Mouse (Mus musculus) gastrocnemius, postnatal 10 days (tissue): ENCODE measurements around the gene Kcnc3. TPM values are rescaled to one million over a fixed set of nuclear protein-coding genes. Genes with fewer than 3 reads are reported as not detected.

Experiments
- DNase-seq: peaks from one replicate; pipeline ENCODE4 v3.0.0; 2021; ENCODE audit warnings: mixed read lengths
- total RNA-seq, 2 experiments: library from RNA; stranded (reverse); gene quantifications; 2 replicates each; pipeline ENCODE4 v1.2.3; 2021

Kcnc3 gene
- total RNA-seq, 2 experiments from 2014 or later, result 1.4 to 1.6 TPM

DNA sequence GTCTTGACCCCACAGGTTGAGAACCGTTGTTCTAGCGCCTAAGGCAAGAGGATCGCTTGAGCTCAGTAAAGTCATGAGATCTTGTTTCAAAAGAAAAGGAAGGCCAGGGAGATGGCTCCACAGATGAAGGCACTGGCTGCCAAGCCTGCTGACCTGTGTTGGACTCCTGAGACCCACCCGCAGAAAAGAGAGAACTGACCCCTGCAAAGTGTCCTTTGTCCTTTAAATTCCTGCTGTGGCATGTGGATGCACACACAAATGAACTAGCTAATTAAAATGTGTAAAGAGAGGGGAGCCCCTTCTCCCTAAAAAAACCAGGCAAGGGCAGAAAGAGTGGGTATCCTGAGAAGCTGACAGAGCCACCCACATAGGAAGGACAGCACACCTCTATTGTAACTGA is 18.7 kb upstream of the Kcnc3 start:
- DNase-seq, result no peak

DNA sequence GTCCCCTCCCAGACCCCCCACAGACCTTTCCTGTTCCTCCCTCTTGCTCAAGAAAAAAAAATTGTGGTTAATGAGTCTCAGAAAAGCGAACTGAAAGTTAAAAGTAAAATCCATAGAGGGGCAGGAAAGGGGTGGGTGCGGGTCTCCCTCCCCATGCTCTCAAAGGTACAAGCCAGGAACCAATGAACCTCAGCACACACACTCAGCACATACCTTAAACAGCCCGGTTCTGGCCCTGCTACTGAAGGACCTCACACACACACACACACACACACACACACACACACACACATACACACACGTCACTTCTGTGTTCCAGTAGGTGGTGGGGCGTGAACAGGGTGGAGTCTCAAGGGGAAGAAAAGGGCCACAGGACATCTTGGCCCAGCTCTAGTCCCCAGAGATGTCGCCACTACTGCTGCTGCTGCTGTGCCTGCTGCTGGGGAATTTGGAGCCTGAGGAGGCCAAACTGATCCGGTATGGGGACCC is 18.2 kb upstream of the Kcnc3 start, which contains the start of gene Napsa:
Napsa (plus strand) TSS at position 168 of the 489 bp plus-strand sequence.
- no peak for DNase-seq

DNA sequence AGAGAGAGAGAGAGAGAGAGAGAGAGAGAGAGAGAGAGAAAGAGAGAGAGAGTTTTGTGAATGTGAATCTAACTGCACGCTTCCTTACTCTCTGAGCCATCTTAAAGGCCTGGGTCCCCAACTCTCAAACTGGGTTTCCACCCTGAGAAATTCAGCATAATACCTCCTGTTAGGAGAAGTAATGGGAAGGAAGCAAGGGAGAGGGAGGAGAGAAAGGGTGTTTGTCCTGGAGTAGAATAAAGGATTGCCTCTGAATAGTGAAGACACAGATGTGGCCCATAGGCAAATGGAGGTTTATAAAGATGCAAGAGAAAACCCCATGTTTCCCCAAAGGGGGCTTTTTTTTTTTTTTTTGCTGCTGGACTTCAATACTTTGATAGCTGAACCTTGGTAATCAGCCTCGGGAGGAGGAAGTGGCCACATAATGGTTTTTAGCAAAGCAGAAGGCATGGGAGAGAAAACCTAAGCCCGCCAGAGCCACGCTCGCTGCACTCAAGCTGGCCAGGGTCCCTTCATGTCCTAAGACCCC is 17.4 kb upstream of the Kcnc3 start:
- DNase-seq, result no peak

DNA sequence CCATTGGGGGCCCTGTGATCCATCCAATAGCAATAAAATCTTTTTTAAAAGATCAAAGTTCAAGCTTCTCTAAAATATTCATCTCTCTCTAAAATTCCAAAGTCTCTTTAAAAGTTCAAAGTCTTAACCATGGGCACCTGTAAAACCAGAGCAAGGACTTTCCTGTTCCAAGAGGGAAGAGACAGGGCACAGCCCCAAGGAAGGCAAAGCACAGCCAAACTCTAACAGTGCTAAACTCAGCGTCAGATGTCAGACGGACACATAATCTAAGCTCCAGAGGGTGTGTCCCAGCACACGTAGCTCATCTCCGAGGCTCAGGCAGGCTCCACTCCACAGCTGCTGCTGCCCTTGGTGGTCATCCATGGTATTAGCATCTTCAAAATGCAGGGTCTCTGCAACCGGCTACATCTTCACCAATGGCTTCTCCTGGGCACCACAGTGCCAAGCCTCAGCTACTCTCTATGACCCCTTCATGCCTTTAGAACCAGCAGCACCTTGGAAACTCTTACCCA is 14.1 kb upstream of the Kcnc3 start:
- DNase-seq, result no peak

DNA sequence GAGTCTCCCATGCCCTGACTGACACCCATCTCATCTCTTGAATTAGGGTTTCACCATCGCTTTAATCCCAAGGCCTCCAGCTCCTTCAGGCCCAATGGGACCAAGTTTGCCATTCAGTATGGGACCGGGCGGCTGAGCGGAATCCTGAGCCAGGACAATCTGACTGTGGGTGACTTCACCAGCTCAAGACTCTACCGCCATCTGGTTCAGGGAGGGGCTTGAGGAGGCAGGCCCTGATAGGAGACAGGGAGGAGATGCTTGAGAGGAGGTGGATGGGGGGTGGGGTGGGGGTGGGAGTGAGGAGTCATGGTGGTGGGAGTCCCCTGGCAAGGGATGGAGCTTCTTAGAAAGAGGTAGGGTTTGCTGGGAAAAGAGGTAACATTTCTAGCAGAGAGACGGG is 8.8 kb upstream of the Kcnc3 start:
- no peak for DNase-seq

DNA sequence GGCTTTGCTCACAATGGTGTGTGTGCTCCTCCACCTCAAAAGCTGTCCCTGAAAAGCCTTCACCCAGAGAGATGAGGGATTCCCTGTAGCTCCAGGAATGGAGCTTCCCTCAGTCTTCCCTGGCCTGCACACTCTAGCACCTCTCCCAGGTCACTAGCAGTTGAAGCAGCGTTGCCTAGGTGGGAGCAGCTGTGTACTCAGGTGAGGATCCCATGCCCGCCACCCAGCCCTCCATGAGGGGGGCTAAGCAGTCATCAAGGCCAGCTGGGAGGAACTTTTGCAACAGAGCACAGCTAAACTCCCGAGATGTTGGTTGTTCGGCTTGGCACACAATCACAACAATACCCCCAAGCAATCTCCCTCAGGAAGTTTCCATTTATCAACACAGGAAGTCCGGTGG is 7.8 kb upstream of the Kcnc3 start:
- DNase-seq, result no peak

DNA sequence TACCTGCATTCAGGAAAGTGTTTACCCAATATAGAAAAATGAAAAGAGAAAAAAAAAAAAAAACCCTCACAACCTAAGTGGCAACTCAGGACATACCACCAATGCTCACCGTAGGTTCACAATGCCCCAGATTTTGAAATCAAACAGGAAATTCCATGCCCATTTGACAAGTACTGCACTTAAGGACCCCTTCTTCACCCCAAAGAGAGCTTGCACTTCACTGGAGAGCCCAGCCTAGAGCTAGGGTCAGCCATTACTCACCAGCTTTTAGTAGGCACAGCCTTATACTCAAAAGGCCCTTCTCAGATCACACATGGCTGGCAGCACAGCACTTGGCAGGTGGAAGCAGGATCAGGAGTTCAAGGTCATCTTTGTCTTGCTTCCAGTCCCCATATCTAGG is 7.3 kb upstream of the Kcnc3 start:
- no peak for DNase-seq

DNA sequence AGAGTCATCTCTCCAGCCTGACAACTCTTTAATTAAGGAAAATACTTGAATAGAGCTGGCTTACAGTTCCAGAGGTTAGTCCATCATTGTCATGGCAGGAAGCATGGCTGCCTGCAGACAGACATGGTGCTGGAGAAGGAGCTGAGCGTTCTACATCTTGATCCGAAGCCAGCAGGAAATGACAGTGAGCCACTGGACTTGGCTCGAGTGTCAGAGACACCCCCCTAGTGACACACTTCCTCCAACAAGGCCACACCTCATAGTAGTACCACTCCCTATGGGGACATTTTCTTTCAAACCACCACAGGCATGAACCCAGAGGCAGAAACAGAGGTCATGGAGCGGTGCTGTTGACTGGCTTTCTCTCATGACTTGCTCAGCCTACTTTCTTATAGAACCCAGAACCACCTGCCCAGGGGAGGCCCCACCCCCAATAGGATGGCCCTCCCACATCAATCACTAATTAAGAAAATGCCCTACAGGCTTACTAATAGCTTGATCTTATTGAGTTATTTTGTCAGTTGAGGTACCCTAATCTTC is 6.1 kb upstream of the Kcnc3 start:
- DNase-seq, result no peak

DNA sequence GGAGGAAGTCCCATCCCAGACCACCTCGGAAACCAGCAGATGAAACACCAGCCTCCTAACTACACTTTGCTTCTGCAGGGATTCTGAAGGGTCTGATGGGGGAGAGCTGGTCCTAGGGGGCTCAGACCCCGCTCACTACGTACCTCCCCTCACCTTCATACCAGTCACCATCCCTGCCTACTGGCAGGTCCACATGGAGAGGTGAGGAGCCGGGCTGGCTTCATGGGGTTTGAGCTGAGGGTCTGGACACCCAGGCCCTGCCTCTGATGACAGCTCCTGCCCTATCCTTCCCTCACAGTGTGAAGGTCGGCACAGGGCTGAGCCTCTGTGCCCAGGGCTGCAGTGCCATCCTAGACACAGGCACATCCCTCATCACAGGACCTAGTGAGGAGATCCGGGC is 5.5 kb upstream of the Kcnc3 start:
- no peak for DNase-seq

DNA sequence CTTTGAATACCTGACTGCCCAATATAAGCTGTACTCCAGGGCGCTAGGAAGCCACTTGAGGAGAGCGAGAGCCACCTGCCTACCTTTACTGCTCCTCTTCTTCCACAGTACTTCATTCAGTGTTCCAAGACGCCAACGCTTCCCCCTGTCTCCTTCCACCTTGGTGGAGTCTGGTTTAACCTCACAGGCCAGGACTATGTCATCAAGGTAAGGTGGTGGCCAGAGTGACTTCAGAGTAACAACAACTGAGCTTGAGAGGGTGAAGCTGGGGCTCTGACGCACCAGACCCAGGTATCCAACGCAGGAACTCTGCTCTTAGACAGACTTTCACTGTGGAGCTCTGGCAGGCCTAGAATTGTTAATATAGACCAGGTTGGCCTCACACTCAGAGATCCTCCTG is 4.9 kb upstream of the Kcnc3 start:
- DNase-seq, result no peak

DNA sequence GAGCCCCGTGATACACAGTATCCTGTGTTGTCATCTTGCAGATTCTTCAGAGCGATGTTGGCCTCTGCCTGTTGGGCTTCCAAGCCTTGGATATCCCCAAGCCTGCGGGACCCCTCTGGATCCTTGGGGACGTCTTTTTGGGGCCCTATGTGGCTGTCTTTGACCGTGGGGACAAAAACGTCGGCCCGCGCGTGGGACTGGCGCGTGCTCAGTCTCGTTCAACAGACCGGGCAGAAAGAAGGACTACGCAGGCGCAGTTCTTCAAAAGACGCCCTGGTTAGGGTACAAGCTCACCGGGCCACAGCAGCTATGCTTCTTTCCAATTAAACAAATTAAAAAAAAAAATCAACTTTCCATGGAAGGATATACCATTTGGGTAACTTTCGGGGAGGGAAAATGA is 3.9 kb upstream of the Kcnc3 start:
- DNase-seq, result no peak

DNA sequence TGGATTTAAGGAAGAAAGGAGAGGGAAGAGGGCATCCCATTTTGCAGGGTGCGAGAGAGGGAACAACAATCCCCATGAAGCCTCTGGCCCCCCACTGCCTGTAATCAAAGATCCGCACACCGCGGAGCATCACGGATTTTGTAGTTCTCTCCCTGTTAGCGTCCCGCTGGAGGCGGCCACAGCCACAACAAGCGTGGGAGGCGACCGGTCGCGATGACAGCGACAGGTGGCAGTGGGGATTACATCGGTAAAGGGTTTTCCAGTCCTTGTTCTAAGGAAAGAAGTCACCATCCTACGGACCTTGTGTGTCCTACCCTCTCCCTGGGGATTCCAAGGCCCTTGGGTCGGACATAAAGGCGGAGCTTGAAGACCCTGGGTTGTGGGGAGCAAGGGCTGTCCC is 3.5 kb upstream of the Kcnc3 start:
- DNase-seq, result no peak

DNA sequence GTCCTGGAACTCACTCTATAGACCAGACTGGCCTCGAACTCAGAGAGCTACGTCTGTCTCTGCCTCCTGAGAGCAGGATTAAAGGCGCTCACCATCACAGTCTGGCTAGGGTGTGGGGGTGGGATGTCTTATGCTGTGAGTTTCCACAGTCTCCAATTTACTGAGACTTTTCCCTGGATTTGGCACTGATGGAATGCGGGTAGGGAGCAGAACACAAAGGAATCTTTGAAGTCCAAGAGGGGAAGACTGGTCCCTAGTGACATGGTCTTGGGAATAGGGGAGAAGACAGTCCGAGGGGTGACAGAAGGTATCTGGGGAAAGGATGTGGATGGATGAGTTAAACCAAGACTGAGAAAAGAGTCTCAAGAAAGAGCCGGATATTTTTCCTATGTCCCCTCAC is 2.8 kb upstream of the Kcnc3 start:
- no peak for DNase-seq

DNA sequence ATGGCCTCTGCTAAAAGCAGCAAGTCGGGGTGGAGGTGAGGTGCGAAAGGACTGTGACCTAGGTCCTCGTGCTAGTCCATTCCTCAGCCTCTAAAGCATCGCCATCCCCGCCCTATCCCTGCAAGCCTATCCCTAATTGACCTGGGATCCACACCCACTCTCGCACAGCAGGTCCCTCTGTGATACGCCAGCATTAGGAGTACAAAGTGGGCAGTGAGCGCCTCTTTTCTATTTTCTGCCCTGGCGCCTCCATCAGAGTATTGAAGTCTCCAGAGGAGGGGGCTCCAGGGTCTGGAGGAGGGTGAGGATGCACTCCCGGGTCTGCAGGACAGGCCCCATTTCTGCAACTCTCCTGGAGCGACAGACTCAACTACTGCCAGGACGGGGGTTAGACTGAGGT is 2.1 kb upstream of the Kcnc3 start:
- DNase-seq, result no peak

DNA sequence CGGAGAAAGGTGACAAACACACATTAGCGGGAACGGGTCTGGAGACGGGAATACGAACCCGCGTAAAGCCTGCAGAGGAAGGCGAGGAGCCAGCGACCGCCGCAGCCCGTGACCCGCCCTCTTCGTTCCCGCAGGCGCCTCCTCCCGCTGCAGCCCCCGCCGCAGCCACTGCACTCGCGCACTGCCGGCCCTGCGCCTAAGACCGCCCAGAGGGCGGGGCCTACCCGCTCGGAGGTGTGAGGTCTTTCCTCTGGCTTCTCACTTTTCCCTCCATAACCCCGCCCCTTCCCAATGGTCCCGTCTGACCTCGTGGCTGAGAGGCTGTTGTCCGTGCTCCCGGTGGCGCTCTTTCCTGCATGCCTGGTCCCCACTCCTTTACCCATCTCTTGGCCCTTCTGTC is 1.3 kb upstream of the Kcnc3 start:
- DNase-seq, result no peak

DNA sequence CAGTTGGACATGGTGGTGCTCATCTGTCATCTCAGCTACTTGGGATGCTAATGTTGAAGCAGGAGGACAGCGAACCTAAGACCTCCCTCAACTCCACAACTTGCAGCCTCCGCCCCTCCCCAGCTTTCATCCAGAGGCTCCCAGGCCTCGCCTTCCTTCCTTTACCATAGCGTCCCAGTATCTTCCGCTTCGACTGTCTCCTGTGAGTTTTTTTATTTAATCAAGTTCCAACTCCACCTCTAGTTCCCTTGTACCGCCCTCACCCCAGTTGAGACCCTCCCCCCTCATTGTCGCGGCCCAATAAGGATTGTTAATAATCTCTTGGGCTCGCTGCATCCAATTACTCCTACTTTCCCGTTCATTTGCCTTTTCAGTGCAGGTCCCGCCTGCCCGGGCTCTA is 518 bp upstream of the Kcnc3 start:
- no peak for DNase-seq

DNA sequence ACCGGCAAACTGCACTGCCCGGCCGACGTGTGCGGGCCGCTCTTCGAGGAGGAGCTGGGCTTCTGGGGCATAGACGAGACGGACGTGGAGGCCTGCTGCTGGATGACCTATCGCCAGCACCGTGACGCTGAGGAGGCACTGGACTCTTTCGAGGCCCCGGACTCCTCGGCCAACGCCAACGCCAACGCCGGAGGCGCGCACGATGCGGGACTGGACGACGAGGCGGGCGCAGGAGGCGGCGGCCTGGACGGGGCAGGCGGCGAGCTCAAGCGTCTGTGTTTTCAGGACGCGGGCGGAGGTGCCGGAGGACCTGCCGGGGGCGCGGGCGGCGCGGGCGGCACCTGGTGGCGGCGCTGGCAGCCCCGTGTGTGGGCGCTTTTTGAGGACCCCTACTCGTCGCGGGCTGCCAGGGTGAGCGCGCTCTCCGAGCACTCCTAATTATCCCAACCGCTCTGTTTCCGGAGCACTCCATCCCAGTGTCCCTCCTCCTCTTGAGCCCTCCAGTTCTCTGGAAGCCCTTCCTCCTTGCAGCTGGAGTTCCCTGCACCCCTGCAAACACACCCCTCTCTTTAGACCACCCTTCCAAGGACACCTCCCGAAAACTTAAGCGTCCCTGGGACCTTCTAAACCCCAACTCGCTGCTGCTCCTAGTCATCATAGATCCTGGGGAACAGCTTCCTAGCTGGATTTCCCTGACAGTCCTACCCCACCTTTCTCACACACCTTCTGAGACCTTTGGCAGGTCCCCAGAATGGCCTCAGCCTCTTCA is 1.1 kb downstream of the Kcnc3 start:
- no peak for DNase-seq

DNA sequence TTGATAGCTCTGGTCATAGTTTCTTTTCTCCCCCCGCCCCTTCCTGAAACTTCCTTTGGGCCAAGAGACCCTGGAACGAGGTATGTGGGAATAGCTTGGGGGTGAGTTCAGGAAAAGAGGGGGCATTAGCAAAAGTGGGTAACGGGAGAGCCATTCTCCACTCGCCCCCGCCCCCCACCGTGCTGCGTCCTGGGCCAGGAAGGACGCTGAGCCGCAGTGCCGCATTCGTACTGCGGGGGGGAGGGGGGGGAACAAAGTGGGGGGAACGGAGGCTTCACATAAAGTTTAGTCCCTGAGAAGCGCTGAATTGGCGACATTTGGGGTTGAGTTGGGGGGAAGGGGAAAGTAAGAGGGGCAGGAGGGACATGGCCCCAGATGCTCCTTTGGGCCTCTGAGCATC is 2.6 kb downstream of the Kcnc3 start:
- no peak for DNase-seq

DNA sequence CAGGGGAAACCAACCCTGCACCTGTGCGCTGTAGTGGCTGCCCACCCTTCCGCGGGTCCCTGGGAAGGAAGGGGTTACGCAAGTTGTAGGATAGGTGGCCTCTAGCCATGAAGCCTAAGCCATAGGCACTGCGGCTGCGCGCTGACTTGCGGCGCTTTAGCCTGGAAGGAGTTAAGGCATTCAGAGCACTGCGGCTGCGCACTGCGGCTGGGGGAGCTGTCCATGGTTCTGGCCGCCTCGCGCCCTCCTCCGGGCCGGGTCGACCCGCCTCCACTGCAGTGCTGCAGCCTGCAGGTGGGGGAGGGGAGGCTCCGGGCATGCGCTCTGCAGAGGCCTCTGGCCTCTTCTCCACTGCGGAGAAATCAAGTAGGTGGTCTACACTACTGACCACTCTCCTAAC is 3.3 kb downstream of the Kcnc3 start:
- DNase-seq, result peak; percentile 88

DNA sequence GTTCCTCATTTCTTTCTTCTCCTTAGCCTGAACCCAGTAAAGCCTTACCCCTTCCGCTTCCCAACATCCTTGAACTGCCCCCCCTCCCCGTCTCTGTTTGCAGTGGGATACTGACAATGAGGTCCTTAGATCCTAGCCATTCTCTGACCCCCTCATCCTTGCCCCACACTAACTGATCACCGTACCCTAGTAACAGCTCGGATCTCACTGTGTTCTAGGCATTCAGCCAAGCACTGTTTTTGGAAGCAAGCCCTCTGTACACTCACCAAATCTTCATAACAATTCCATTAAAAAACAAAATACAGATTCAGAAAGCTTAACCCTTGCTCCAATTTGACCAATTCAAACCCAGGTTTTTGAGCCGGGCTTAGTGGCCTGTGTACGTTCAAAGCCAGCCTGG is 3.8 kb downstream of the Kcnc3 start:
- DNase-seq, result no peak

DNA sequence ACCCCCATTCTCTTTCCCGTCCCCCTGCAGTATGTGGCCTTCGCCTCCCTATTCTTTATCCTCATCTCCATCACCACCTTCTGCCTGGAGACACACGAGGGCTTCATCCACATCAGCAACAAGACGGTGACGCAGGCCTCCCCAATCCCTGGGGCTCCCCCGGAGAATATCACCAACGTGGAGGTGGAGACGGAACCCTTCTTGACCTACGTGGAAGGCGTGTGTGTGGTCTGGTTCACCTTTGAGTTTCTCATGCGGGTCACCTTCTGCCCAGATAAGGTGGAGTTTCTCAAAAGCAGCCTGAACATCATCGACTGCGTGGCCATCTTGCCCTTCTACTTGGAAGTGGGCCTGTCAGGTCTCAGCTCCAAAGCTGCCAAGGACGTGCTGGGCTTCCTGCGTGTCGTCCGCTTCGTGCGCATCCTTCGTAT is 4.7 kb downstream of the Kcnc3 start:
- DNase-seq, result no peak

DNA sequence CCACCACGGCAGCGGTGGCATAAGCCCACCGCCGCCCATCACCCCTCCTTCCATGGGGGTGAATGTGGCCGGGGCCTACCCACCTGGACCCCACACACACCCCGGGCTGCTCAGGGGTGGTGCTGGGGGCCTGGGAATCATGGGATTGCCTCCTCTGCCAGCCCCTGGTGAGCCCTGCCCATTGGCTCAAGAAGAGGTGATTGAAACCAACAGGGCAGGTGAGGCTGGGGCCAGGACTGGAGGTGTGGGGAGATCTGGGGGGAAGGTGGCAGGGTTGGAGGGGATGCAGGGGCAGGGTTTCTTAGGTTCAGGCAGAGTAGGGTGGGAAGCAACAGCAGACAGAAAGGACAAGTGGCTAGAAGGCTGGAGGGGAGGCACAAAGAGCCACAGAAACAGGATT is 5.6 kb downstream of the Kcnc3 start:
- no peak for DNase-seq

DNA sequence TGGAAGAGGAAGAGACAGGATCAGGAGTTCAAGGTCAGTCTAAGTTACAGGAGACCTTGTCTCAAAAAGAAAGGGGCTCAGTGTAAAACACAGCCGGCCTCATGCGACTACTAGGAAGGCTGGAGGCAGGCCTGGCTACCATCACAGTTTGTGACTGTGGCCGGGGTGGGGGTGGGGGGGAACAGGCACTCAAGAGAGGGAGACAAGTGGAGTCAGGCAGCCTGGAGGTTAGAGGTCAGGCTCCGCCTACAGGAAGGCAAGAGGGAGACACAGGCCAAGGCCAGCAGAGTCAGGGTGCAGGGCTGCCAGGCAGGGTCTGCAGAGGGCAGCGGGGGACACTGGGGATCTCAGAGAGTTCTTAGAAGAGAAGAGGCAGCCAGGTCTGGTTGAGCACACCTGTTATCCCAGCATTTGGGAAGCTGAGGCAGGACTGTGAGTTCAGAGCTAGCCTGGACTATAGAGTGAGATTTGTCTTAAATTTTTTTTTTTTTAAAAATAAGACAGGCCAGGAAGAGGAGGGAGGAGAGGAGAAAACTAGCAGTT is 6.6 kb downstream of the Kcnc3 start:
- no peak for DNase-seq

DNA sequence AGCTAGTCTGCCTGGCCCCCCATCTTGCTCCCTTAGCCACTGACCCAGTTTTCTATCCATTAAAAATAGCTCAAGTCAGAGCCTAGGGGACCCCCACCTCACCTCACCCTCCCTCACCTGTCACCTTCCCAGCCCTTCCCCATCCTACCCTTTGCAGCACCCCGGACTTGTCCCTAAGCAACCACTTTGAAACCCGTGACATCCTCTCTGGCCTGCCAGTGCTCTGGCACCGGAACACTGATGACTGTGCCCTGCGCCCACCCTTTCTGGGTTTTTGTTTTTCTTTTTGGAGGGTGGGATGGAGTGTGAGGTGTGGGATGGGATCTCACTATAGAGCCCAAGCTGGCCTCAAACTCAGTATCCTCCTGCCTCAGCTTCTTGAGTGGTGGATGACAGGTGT is 7.2 kb downstream of the Kcnc3 start:
- no peak for DNase-seq
